Mouse (Mus musculus) kidney, adult 2 months (tissue): ENCODE results near the gene Btbd6.

Experiments used
- CTCF ChIP-seq: fragments of 200-500 bp; conservative IDR thresholded peaks from 2 replicates; pipeline ENCODE4 v1.5.1; 2011; ENCODE audit warnings: low read depth, mild to moderate bottlenecking, control low read depth, low read length, moderate library complexity, mixed read lengths; ENCODE audit not compliant: insufficient read depth, insufficient read length
- POLR2A ChIP-seq: fragments of 200-500 bp; IDR thresholded peaks from one replicate; pipeline ENCODE4 v1.6.1; 2011; ENCODE audit warnings: low read depth, low read length, control low read depth

GRCm38 (mm10) chr12:112932647-112933046, 43.6 kb upstream of the Btbd6 start:
- TF ChIP-seq CTCF (no peak), POLR2A (no peak)
